Mouse (Mus musculus) ovary, postnatal 10 days (tissue): ENCODE results near the gene D17Wsu92e.
"Not testable (repeated sequence)": the region's sequence is repeated elsewhere in the genome, so short reads cannot be mapped to it uniquely, and the experiment has no call there.

Experiments
- DNase-seq: peaks from one replicate; pipeline ENCODE4 v3.0.0; 2022; ENCODE audit warnings: low spot score

The D17Wsu92e gene

DNA sequence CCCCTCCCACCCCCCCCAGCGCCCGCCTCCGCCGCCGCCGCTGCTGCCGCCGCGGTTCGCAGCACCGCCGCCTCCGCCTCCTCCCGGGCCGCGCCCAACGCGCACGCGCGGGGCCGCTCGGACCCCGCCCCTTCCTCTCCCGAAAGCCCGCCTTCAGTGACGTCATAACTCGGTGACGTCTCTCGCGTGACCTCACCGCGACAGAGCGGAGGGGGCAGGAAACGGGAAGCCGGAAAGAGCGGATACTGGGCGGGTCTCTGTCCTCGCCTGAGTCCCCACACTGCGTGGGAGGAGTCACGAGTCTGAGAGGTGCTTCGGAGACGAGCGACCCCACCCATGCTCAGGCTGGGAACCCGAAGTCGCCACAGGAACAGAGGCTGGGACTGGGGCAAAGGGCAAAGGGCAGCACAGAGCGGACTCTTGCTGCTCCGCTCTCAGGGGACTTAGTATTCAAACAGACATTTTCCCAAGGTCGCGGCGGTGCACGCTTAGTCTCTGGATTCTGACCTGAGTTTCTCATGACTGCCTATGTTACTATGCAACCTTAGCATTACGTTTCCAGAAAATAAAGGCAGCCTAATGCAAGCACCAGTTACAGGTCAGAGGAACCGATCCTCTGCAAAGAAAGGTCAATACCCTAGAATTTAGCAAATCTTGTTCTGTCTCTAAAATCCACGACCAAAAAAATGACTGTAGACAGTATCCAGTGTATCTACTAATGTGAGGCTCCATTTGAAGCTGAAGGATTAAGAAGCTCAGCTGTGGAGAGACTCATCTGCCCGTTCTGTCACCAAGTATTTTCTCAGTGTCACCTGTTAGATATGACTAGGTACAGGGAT lies at the start of gene D17Wsu92e:
TSS of gene D17Wsu92e (minus strand) at position 81 of the 839 bp plus-strand sequence.
- peak; percentile 98 for DNase-seq

DNA sequence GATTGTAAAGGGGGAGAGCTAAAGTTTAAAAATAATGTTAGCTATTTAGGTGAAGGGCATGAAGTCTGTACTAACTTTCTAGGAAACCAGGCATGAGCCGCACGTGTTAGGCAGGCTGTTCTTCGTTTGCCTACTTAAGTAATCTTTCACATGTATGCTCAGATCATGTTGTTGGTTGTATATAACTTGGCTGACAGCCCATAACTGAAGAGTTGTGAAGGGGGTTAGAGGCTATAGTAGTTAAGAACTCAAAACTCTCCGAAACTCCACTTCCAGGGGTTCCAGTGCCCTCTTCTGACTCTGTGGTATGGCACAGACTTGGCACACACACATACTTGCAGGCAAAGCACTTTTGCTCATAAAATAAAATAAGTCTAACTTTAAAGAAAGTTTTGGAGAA lies 46.3 kb upstream of the D17Wsu92e start:
- DNase-seq, result no peak

DNA sequence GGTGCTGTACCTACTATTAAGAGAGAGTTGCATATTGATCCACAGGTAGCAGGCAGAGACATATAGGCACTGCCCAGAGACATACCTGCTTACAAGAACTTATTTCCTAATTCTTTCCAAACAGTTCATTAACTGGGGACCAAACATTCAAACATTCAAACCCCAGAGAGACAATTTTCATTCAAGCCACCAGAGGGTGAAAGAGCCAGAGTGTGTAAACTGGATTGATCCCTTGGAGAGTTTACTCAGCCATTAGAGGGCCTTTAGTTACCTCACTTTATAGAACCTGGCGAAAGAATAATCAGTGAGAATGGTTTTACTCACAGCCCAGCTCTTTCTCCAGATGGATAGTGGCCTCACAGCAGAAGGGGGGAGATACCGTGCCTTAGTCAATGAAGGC lies 45.0 kb upstream of the D17Wsu92e start:
- no peak for DNase-seq

DNA sequence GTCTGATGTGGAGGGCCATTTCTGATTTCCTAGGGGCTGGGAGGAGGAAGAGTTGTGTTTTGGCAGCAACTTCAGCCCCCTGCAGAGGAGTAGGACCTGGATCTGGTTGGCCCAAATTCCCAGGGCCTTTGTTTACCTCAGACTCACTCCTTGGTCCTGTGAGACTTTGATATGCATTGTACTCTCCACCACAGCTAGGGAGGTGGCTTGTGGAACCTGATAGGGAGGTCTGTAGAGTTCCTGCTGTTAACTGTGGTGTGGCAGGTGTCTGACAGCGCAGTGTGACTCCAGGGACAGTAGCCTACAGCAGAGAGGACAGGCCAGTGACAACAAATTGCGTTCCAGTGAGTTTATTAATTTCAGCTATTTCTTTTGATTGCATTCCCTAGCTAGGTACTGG lies 38.7 kb upstream of the D17Wsu92e start:
- DNase-seq, result no peak

DNA sequence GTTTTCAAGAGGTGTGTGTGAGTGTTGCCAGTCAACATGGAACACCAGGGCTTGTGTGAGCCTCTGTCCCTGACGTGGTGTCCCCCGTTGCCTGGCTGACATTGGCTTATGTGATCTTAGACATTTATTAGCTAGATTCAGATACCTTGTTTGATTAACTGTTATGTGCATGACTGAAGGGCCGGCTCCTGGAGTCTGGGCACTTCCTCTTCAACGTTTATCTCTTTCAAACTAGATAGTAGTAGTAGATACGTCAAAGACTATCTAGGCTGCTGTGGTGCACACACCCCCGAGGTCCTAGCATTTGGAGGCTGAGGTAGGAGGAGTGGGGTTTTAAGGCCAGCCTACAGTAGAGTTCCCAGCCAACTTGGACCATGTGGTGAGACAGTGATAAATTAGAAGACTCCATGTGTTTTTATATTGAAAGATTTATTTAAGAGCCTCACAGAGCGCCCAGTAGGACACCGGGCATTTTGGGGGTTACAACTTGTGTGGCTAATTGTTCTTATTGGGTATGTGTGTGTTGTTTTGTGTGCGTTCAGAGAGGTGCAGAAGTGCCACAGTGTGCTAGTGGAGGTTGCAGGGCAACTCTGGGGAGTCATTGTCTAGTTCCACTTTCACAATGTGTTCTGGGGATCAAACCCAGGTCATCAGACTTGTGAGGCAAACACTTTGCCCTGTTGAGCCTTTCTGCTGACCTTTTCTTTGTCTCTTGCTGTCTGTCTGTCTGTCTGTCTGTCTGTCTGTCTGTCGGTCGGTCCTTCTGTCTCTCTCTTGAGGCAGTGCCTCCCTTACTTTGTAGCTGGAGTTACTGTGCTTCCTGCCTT lies 37.4 kb upstream of the D17Wsu92e start:
- no peak for DNase-seq

DNA sequence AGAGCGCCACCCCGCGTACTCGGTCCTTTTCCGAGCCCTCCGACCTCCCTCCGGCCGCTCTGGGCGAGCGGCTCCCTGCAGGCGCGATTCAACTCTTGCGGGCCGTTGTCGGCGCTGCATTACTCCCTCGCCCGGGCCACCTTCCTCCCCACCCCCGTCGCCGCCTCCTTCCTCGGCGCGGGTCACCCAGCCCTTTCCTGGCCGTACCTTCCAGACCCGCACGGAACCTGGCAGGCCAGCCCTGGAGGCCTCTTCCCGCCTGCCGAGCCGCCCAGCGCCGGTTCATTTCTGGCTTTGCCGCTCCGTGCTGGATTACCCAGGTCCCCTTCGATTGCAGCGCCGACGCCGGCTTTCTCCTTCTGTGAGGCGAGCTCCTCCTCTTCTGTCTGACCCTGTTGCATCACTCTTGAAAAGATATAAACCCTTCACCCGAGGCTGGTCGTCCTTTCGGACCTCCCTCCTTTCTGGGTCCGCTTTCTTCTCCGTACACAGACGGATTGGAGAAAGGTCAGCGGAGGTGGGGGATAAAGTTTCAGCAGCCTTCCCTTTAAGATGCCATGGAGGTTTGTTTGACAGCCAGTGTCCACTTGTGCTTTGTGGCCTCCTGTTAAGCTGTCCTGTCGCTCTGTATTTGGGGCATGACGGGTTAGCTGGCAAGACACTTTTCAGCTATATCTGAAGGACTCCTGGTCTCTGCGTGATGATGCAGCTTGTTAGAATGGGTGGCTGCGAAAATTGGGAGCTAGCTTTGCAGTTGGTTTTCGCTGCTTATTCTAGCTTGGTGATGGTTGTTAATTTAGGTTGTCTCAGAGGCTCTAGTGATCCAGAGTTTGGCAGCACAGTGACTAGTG lies 36.6 kb upstream of the D17Wsu92e start:
- DNase-seq, result peak; percentile 30

DNA sequence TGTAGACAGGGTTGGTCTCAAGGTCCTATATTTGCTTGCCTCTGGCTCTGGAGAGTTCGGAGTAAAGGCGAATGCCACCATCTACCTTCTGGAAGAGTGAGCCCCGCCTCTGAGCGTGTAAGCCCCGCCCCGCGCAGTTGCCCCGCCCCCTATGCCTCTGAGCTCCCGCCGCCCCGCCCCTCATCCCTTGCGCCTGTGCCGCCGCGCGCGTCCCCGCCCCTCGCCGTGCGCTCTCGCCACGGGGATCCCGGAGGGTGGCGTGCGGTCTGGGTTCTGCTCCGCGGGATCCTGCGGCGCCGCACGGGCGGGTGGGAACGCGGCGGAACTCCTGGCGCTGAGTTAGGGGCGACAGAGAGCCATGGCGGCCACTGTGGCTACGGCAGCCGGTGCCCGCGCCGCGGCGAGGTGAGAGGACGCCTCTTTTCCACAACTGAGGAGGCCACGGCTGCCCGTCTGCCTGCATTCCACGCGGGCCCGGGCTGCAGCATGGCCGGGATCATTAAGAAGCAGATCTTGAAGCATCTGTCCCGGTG lies 35.9 kb upstream of the D17Wsu92e start, which contains the start of gene Uhrf1bp1:
TSS of gene Uhrf1bp1 (plus strand) at position 177 of the 533 bp plus-strand sequence.
- DNase-seq, result peak; percentile 62

DNA sequence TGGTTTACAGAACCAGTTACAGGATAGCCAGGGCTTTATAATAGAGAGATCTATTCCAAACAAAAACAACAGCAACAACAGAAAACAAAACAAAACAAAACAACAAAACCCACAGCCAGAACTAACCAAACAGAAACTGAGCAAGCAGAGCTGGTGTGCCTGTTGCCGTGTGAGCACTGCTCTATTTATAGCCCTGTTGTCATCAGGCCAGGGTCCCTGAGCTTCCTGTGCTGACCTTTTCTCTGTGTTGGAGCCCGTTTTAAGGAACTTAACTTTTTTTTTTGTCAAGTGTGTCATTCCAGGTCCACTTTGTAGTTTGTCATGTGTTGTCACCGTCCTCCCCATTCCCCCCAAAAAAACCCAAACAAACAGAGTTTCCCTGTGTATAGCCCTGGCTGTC lies 30.6 kb upstream of the D17Wsu92e start:
- DNase-seq, result no peak

DNA sequence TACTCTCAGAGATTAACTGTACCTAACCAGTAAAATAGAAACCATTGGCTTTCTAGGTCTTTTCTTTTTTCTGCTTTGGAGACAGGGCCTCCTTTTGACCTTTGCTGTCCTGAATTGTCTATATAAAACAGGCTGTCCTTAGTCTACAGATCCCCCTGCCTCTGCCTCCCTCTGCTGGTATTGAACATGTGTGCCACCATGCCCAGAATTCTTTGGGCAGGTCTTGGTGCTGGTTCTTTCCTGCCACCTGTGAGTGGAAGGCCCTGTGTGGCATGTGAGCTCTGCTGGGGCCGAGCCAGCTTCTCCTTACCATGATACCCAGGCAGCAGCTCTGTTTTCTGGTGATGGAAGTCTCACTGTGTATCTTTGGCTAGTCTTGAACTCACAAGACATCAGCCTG lies 27.9 kb upstream of the D17Wsu92e start:
- DNase-seq, result no peak

DNA sequence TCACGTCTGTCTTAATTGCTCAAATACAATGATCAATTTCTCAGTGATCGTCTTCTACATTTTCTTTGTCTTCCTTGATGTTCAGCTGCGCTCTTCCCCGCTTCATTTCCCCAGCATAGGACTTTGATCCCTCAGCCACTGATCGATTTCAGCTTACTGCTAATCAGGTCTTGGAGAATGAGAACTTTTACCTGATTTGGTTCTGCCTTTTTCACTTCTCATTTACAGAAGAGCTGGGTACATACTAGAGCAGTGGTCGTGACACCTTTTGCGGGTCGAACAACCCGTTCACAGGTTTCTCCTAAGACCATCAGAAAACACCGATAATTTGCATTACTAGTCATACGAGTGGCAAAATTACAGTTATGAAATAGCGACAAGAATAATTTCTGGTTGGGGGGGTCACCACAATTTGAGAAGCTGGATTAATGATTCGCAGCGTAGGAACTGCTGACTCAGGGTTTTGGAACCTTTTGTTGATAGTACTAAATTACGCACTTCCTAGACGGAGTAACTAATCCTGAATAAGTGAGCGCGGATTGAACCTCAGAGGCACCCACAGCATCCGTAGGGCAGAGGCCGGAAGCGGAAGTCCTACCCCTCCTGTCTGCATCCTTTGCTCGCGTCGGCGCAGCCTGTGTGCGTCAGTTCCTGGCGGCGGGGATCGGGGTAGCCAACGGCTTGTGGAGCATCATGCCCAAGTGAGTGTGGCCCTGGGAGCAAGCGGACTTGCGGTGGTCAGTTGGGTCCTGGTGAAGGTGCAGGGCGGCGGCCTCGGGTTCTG lies 19.2 kb upstream of the D17Wsu92e start:
- peak; percentile 80 for DNase-seq

DNA sequence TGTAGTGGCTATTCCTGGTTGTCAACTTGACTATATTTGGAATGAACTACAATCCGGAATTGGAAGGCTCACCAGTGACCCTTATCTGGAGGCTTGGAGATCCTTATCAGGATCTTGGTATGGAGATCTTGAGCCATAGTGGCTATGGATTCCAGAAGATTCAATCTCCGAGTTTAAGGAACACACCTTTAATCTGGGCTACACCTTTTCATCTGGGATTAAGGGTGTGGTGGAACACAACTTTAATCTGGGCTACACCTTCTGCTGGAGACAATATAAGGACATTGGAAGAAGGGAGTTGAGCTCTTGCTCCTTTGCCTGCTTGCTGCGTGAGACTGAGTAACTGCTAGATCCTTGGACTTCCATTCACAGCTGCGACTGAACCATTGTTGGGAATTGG lies 17.4 kb upstream of the D17Wsu92e start, which contains the start of gene Snrpc:
TSS of gene Snrpc (plus strand) at position 301 of the 400 bp plus-strand sequence.
- DNase-seq, result not testable (repeated sequence)

DNA sequence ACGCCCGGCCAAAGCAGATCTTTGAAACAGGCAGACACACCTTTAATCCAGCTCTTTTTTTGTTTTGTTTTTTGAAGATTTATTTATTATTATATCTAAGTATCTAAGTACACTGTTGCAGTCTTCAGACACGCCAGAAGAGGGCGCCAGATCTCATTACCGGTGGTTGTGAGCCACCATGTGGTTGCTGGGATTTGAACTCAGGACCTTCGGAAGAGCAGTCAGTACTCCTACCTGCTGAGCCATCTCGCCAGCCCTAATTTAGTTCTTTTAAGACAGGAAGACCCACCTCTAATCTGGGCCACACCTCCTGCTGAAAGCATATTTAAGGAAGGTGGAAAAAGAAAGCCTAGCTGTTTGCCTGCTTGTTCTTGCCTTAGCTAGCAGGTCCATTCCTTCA lies 10.0 kb upstream of the D17Wsu92e start:
- no peak for DNase-seq

DNA sequence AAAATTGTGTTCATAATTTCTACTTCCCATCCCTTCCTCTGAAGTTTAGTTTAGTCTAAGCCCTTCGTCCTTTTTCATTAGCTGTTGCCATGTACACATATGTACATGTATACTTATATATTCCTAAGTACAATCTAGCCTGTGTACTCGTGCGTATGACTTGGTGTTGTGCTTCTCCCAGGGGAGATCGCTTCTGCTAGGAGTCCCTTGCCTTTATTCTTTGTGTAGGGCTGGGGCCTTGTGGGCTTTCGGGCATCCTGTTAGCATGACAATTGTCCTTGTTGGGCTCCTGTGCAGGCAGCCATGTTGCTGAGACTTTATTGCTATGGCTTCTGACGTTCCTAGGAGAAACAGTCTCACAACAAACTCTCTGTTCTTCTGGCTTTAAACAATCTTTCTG lies 7.1 kb upstream of the D17Wsu92e start:
- no peak for DNase-seq

DNA sequence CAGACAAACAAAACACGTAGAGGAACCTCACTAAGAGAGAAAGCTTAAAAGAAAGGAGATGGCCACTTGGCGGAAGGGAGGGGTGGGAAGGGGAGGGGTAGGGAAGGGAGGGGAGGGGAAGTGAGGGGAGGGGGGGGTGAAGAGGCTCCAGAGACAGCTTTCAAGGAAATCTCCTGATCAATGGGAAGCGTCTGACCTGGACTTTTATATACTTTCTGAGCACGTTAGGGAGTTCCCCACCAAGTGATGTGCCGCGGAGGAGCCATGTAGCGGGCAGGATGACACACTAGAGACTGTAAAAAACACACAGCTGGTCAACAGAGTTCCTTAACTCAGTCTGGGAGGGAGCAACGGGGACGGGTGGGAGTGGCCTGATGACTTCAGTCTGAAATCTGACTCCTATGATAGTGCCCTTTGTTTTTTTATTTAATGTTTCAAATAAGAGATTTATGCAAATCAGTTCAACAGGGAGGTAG lies 6.5 kb upstream of the D17Wsu92e start:
- DNase-seq, result peak; percentile 10

DNA sequence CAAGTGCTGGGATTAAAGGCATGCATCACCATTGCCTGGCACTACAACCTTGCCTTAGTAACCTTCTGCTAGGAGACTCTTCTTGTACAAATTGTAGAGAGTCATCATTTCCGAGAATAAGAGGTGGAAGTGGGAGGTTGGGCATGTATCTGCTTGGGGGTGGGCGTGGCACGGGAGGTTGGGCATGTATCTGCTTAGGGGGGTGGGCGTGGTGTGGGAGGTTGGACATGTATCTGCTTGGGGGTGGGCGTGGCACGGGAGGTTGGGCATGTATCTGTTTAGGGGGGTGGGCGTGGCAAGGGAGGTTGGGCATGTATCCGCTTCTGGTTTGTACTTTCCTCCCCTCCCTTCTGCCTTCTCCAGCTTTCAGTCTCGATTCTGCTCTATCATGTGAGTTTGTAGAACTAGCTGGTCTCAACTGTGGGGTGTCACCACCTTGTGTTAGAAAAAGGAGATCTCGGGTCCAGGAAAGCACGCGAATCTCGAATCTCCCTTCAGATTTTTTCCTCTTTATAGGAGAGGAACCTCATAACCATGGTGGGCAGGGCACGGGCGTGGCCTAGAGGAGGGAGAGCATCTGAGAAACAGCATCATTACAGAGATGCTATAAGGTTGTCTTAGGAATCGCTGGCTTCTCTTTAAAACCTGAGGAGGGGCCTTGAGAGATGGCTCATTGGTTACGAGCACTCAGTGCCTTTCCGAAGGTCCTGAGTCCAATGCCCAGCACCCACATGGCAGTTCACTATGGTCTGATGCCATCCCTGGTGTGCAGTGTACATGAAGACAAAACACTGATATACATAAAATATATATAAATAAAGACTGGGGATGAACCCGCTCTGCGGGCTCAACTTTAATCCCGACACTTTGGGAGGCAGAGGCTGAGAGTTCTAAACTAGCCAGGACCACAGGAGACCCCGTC lies 5.8 kb upstream of the D17Wsu92e start:
- peak; percentile 10 for DNase-seq

DNA sequence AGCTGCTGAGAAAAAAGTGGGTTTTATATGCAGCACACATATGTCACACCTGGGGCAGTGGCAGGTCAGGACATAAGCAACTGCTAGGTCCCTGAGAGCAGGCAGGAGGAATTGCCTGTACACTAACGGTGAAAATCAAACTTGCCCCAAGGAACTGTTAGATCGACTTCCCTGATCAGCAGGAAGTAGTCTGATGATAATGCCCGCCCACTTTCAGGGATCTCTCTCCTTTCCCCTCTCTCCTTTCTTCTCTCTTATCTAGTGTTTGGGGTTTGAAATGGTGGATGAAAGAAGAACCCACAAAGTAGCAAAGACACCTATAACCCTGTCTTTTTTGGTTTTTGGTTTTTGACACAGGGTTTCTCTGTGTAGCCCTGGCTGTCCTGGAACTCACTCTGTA lies 5.1 kb upstream of the D17Wsu92e start:
- DNase-seq, result no peak

DNA sequence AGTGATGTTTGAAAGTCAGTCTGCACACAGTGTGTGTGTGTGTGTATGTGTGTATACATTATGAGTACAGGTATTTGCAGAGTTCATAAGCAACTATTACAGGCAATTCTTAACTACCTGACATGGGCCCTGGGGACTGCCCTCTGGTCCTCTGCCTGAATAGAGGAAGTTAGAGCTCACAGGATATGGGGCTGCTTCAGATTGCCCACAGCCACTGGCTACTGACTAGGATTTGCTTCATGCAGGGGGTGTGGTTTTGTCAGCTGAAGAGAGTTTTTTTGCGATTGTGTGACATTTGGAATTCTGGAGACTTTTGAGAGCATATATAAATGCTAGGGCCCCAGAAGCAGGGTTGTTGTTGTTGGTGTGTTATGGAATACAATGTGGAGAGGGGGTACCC lies 4.5 kb upstream of the D17Wsu92e start:
- DNase-seq, result no peak

DNA sequence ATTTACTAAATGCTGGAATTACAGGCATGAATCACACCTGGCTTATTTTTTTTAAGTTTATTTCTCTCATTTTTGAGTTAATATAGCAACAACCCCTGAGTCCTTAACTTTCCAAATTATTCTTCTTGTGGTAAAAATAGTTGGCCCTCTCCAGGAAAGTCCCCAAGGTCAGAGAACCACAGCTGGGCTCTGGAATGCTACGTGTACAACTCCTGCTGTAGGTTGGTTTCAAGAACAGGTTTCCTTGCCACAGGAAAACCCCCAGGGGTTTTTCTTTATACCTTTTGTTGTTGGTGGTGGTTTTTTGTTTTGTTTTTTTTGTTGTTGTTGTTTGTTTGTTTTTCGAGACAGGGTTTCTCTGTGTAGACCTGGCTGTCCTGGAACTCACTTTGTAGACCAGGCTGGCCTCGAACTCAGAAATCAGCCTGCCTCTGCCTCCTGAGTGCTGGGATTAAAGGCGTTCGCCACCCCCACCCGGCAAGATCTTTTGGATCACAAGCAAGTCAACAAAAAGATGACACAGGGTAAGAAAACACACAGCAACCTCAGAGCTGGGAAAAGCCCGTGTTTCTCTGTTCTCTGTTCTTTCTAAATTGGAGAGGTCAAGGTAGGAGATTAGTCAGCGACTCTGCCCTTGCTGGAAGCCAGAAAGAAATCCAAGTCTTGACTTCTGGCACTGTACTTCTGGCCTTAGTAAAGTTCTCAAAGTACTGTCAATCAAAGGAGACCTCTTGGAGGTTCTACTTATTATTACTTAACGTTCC lies 2.9 kb upstream of the D17Wsu92e start:
- no peak for DNase-seq
